Mouse (Mus musculus) cerebellum, postnatal 14 days (tissue): ENCODE measurements at regions not wholly inside any gene's neighbourhood (a gene's known extent, or its start where the extent isn't known, plus 50 kb on each side); places are given as distances from the start of the nearest gene placed in this dataset.
"Not testable (repeated sequence)": the region's sequence is repeated elsewhere in the genome, so short reads cannot be mapped to it uniquely, and the experiment has no call there.

Experiments used
- DNase-seq, 2 experiments: peaks; one replicate each; pipeline ENCODE4 v3.0.0; 2021; ENCODE audit warnings: mixed read lengths in 2 of 2

DNA sequence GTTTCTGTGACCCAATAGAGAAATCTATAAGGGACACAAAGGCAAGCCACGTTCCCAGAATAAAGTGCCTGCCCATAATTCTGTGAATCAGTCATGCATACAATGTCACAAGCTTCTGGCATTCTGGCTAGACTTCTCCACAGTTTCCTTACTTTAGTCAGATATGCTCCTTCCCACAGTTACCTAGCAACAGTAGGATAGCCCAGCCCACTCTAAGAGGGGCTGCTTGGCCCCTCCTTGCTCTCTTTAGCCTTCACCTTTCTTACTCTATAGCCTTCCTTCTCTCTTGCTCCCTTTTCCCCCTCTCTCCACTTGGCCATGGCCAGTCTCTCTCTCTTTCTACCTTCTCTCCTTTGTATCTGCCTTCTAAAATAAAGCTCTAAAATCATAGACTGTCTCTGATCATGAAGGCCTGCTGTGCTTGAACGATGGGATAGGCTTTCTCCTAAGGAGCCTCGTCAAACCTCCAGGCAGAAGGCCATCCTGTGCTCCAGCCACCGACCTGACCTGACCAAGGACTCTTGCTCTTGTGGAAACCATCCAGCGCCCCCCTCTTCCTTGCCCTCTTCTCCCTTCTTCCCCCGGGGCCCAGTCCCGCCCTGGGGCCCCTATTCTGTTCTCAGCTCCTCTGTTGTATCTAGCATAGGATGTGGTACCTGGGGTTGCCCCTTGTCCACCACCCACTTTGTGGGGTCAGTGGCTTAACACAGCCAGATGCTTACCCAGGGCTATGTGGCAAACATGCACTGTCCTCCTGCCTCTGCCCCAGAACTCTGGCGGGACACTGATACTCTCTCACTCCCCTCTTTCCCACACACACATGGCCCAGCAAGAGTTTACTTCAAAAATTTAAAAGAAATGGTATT is 1723.8 kb upstream of the Igfbp7 start:
- peak in 1 of 2 experiments; percentile 1 for DNase-seq

GRCm38 (mm10) chr5:79083170-79083569 is 1675.3 kb upstream of the Igfbp7 start:
- DNase-seq: no peak

GRCm38 (mm10) chr5:79059805-79060204 is 1652.0 kb upstream of the Igfbp7 start:
- not testable (repeated sequence) for DNase-seq
